Mouse (Mus musculus) intestine, embryonic 15.5 days (tissue): Measurements from ENCODE around the gene Psmd7. TPM values are rescaled to one million over a fixed set of nuclear protein-coding genes. Genes with fewer than 3 reads are reported as not detected.

Experiments
- ATAC-seq: fragments of 200-750 bp; cut with Nextera tagmentation; 2 replicates; pipeline ENCODE4 v1.8.0; 2017; ENCODE audit warnings: moderate TSS enrichment, moderate library complexity
- H3K27ac ChIP-seq: fragments of 300-500 bp; sonication (generic); 2 replicates; pipeline ENCODE4 v1.5.1; 2015; ENCODE audit warnings: mild to moderate bottlenecking, inconsistent platforms
- H3K27me3 ChIP-seq: fragments of 300-500 bp; sonication (generic); replicated peaks from 2 replicates; pipeline ENCODE4 v1.6.1; 2015; ENCODE audit warnings: inconsistent platforms
- H3K36me3 ChIP-seq: fragments of 300-500 bp; sonication (generic); 2 replicates; pipeline ENCODE4 v1.6.1; 2015; ENCODE audit warnings: inconsistent platforms
- H3K4me1 ChIP-seq: fragments of 300-500 bp; sonication (generic); replicated peaks from 2 replicates; pipeline ENCODE4 v1.6.1; 2015; ENCODE audit warnings: inconsistent platforms
- H3K4me2 ChIP-seq: fragments of 300-500 bp; sonication (generic); replicated peaks from 2 replicates; pipeline ENCODE4 v1.6.1; 2015; ENCODE audit warnings: mild to moderate bottlenecking, inconsistent platforms
- H3K4me3 ChIP-seq: fragments of 300-500 bp; sonication (generic); replicated peaks from 2 replicates; pipeline ENCODE4 v1.5.1; 2015; ENCODE audit warnings: inconsistent platforms
- H3K9ac ChIP-seq: fragments of 300-500 bp; sonication (generic); 2 replicates; pipeline ENCODE4 v1.6.1; 2015; ENCODE audit warnings: inconsistent platforms
- H3K9me3 ChIP-seq: fragments of 300-500 bp; sonication (generic); 2 replicates; pipeline ENCODE4 v1.6.1; 2016; ENCODE audit warnings: inconsistent platforms
- WGBS: fragments of 180-500 bp; shearing (Covaris S2); methylation state at CpG from one replicate; pipeline ENCODE4 v1.1.7; 2015; 5-methylcytosine and 5-hydroxymethylcytosine counted together
- microRNA counts: library from miRNA; unstranded; fragments of <30 nt; microRNA quantifications from one replicate; lab custom pipeline; 2016
- polyA plus RNA-seq: library from polyadenylated mRNA; unstranded; fragments of >200 nt; fragmentation: Nextera tagmentation; extraction: Ambion mirVana; gene quantifications from 2 replicates; pipeline ENCODE4 v1.2.1, GENCODE M21; 2015

The Psmd7 gene
- polyA plus RNA-seq, 1 experiment from 2014 or later, result 243 TPM

DNA sequence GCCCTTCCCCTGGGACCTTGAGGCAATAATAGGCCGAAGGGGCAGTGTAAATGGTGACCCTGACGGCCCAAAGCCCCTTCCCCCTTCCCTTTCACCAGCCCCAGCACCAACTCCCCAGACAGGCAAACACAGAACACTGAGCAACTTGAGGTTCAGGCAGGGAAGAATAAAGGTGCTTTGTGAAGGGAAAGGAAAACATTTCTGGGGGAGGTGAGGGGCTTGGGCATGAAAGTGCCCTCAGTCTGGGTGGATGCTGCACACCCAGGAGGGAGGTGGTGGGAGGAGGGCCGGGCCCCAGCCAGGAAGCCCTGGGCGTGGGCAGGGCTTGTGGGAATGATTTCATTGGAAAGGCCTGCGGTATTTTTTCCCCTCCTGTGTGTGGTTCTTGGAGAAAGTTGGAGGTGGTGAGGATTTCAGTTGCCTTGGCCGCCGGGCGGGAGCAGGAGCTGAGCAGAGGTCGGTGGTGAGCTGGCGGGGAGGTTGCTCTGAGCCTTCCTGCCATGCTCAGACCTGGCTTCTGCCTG, 43.6 kb downstream of the Psmd7 start:
- Histone ChIP-seq H3K4me2 (no peak overlapping the region), H3K9ac (no peak overlapping the region), H3K27me3 (no peaks in the 10 kb centered on the region), H3K4me1 (peaks cover 6% of the 10 kb centered on the region; the same call in 1 of the 2 replicates), H3K9me3 (no peaks in the 10 kb centered on the region), H3K4me3 (no peak overlapping the region), H3K36me3 (0 out of 2 replicates have a peak, but pooled peaks cover under 1% of the 10 kb centered on the region), H3K27ac (peak overlapping the region; percentile 48)
- WGBS, result 51% methylated on average over 10 of the region's 10 CpGs
- peak; percentile 58 for ATAC-seq

DNA sequence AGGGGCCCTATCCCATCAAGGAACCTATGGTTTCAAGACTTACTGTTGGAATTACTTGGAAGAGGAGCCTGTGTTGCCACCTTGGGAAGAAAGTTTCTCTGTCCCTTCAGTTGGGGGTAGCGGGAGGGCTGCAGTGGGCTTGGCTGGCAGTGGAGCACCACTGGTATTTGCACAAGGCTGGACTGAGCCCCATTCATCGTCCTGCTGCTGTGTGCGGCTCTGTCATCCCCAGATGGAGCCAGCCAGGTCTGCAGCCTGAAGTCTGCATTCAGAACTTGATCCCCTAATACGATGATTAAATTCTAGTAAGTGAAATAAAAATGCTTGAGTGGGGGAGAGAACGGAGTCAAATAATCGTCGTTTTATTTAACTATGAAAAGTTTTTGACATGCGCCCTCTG, 44.1 kb downstream of the Psmd7 start:
- whole genome bisulfite sequencing, result 70% methylated on average over 8 of the region's 8 CpGs
- H3K4me2 ChIP-seq, result no peak overlapping the region
- H3K36me3 ChIP-seq, result no peaks in the 10 kb centered on the region
- no peaks in the 10 kb centered on the region for H3K27me3 ChIP-seq
- H3K4me1 ChIP-seq, result peaks cover 6% of the 10 kb centered on the region; the same call in 1 of the 2 replicates
- H3K27ac ChIP-seq, result no peak overlapping the region
- no peak for ATAC-seq
- H3K4me3 ChIP-seq, result no peak overlapping the region
- H3K9me3 ChIP-seq, result no peaks in the 10 kb centered on the region
- H3K9ac ChIP-seq, result no peak overlapping the region

DNA sequence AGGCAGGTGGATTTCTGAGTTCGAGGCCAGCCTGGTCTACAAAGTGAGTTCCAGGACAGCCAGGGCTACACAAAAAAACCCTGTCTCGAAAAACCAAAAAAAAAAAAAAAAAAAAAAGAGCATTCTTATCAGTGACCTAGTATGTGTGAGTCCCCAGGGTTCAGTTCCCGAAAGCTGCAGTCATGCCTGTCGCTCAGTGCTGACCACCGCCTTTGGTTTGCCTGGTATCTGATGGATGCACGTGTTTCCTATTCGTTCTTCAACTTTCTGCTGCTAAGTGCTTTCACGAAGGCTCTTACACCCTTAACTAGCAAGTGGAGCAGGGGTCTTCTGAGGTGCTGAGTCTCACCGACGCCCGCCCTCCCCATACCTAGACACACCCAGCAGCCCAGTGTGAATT, 44.5 kb downstream of the Psmd7 start:
- no peak overlapping the region for H3K4me3 ChIP-seq
- WGBS, result 89% methylated on average over 11 of the region's 11 CpGs
- H3K36me3 ChIP-seq, result no peaks in the 10 kb centered on the region
- H3K9ac ChIP-seq, result no peak overlapping the region
- no peaks in the 10 kb centered on the region for H3K9me3 ChIP-seq
- H3K27ac ChIP-seq, result no peak overlapping the region
- peaks cover 6% of the 10 kb centered on the region; the same call in 1 of the 2 replicates for H3K4me1 ChIP-seq
- H3K4me2 ChIP-seq, result no peak overlapping the region
- ATAC-seq, result no peak
- no peaks in the 10 kb centered on the region for H3K27me3 ChIP-seq

DNA sequence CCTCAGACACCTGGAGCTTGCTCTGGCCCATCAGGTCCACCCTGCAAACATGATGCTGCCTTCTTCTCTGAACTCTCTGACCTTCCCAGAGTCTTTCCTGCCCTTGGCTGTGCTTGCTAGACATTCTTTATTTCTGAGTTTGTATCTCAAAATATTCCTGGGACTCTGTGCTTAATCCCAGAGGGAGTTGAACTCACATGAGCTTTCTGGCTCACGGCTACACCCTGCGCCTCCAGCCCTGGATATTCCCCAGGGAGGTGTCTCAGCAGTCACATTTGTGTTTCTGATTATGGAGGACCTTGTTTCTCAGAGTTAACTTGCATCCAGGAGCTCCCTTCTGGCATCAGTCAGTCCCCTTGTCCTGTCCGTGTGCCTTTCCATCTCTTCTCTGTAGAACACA, 46.1 kb downstream of the Psmd7 start:
- Histone ChIP-seq H3K4me1 (peaks cover 6% of the 10 kb centered on the region; the same call in 1 of the 2 replicates), H3K9me3 (no peaks in the 10 kb centered on the region), H3K9ac (no peak overlapping the region), H3K4me3 (no peak overlapping the region), H3K36me3 (no peaks in the 10 kb centered on the region), H3K27ac (no peak overlapping the region), H3K27me3 (no peaks in the 10 kb centered on the region), H3K4me2 (no peak overlapping the region)
- 88% methylated on average over 3 of the region's 3 CpGs for WGBS
- no peak for ATAC-seq

DNA sequence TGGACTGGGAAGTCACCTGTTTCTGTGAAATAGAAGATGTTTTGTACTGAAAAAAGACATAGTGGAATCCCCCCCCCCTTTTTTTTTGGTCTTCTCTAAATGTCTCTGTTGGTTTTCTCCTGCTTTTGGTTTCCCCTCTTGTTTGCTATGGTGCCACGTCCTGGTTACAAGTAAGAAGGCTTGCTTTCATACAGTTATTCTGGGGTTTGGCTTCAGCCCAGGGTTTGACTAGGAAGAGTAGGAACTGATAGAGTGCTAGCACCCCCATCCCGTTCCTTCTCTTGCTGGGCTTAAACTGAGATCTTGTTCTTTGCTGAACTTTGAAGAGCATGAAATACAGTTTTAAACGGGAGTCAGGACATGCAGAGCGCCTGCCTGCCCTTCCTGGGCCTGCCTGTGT, 46.9 kb downstream of the Psmd7 start:
- 89% methylated on average over 4 of the region's 4 CpGs for WGBS
- H3K9me3 ChIP-seq, result no peaks in the 10 kb centered on the region
- H3K36me3 ChIP-seq, result no peaks in the 10 kb centered on the region
- H3K27ac ChIP-seq, result no peak overlapping the region
- peaks cover 6% of the 10 kb centered on the region; the same call in 1 of the 2 replicates for H3K4me1 ChIP-seq
- no peak overlapping the region for H3K4me2 ChIP-seq
- H3K4me3 ChIP-seq, result no peak overlapping the region
- no peak overlapping the region for H3K9ac ChIP-seq
- H3K27me3 ChIP-seq, result no peaks in the 10 kb centered on the region
- no peak for ATAC-seq

DNA sequence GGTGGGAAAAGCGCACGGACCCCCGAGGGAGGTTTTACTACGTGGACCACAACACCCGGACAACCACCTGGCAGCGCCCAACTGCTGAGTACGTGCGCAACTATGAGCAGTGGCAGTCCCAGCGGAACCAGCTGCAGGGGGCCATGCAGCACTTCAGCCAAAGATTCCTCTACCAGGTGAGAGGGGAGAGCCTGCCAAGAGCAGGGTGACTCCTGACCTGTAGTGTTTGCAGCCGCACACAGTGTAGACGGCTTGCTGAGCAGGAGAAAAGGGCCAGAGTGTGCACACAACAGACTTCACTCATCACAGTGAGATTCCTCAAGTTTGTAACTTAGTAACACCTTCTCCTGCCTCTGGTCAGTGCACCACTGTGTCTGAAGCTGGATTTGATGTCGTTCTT, 47.6 kb downstream of the Psmd7 start:
- H3K9ac ChIP-seq, result no peak overlapping the region
- ATAC-seq, result no peak
- H3K27ac ChIP-seq, result no peak overlapping the region
- peaks cover 6% of the 10 kb centered on the region; the same call in 1 of the 2 replicates for H3K4me1 ChIP-seq
- H3K27me3 ChIP-seq, result no peaks in the 10 kb centered on the region
- H3K4me2 ChIP-seq, result no peak overlapping the region
- WGBS, result 90% methylated on average over 12 of the region's 12 CpGs
- H3K4me3 ChIP-seq, result no peak overlapping the region
- no peaks in the 10 kb centered on the region for H3K9me3 ChIP-seq
- no peaks in the 10 kb centered on the region for H3K36me3 ChIP-seq

DNA sequence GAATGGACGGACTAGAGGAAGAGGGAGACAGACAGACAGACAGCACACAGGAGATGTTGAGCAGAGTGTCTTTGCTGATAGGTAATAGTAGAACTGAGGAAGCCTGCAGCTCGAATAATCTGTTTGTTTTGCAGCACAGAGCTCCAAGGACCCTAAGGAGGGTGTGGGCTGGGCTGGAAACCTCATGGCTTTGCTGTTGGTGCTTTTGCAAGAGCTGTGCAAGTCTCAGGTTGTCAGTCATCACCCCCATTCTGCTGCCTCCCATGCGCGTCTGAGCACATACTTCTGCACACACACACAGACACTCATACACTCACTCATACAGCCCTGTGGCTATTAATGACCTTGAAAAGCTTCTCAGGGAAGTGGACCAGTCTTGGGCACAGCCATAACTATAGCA, 50.8 kb downstream of the Psmd7 start:
- Histone ChIP-seq H3K27ac (no peak overlapping the region), H3K4me3 (no peak overlapping the region), H3K27me3 (no peaks in the 10 kb centered on the region), H3K4me1 (no peaks in the 10 kb centered on the region), H3K4me2 (no peak overlapping the region), H3K9me3 (no peaks in the 10 kb centered on the region), H3K36me3 (no peaks in the 10 kb centered on the region), H3K9ac (no peak overlapping the region)
- 79% methylated on average over 4 of the region's 4 CpGs for WGBS
- no peak for ATAC-seq

MicroRNAs encoded within 50 kb of the gene (microRNA counts, 519-probe panel; counts per million panel counts)
- microRNA mmu-miR-140 (lab: Ali Mortazavi, UCI), result 3,046 counts per million, percentile 77 among the panel's probes with 10 or more counts

Other genes with a start within 250 kb of the Psmd7 start
- gene Nqo1, start 185.3 kb downstream of the Psmd7 start, polyA plus RNA-seq, result 14.4 and 18.2 TPM in 2 replicates
- 74.4 and 74.8 TPM in 2 replicates for gene Nob1, start 163.4 kb downstream of the Psmd7 start, polyA plus RNA-seq
- gene Wwp2, start 152.1 kb downstream of the Psmd7 start, polyA plus RNA-seq, result 37.0 and 39.2 TPM in 2 replicates